Mouse (Mus musculus): ENCODE results near the gene Olfr490. TPM values are rescaled to one million over a fixed set of nuclear protein-coding genes. Genes with fewer than 3 reads are reported as not detected.

Olfr490 gene
- total RNA-seq (2021) = not detected
- long read RNA-seq, experiment 1 = 0 reads
- long read RNA-seq, experiment 2 = 0 reads

DNA sequence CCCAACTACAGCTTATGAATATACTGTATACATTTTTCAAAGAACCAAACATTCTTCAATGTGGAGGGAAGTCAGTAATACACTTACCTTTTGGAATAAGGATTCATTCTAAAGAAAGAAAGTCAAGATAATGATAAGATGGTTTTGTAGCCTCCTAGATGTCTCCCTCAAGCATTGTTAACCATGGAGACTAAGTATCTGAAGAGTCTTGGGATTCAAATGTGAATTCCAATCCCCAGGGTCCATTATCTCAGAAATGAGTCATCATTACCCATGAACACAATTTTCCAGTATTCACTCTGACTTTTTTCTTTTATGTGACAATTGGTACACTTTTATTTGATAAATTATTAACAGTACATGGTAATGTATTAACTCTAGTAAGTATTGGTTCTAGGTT, at the start of gene Olfr490:
Olfr490 (minus strand) TSS at position 101 of the 400 bp plus-strand sequence.
- intact Hi-C loops (cut with DNase I; ENCODE audit: low total_unique reads) = no loop called here
- no peak for DNase-seq

DNA sequence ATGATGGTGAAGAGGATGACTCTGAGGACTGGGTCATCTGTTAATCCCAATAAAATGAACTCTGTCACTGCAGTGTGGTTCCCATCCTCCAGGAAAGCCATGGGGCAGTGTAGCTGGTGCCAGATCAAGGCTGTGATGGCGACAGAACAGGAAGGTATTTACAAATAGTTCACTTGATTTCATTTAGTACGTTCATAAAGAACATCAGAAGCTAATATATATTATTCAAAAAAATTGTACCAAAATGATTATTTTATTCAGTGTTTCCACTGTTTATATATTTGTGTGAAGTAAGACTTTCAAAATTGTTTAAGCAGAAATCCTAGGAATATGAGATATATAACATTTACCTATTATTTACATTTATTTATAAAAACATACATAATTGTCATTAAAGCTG, 34.8 kb upstream of the Olfr490 start, which contains the start of gene Olfr492:
Olfr492 (minus strand) TSS at position 101 of the 400 bp plus-strand sequence.
- intact Hi-C loops (cut with DNase I; ENCODE audit: low total_unique reads) = no loop called here
- DNase-seq = no peak

DNA sequence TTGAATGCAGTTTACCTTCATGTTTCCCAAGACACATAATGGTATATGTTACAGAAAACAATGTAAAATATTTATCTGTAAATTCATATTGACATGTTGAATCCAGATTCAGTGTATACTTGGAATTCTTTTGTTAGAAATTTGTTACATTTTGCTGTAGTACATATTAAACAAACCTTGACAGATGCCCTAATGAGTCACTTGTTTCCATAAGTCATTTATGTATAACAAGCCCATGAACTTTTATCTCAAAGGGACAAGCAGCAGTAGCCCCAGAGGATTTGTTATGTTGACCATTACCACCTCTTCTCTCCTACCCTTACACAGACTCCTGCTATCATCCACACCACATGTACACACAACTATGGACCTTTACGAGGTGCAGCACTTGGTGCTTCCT, 24.4 kb upstream of the Olfr490 start, which contains the start of gene Olfr491:
Olfr491 (plus strand) TSS at position 301 of the 400 bp plus-strand sequence.
- intact Hi-C loops (cut with DNase I; ENCODE audit: low total_unique reads) = no loop called here
- DNase-seq = no peak

DNA sequence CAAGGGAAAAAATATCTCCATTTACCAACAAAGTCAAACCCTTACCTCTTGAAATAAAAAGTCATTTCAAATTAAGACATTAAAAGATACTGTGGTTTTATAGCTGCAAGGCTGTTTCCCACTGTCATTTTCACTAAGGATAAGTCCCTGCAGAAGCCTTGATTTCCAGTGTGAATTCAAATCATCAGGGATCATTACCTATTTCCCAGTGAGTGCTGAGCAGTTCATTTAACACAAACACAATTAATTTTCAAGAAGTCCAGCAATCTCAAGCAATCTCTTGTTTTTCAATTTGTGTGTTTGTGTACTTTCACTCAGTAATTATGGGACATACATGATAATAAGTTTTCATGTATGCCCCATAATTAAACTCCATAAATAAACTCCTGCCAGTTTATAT, 30.5 kb downstream of the Olfr490 start, which contains the start of gene Olfr488:
Olfr488 (minus strand) TSS at position 101 of the 400 bp plus-strand sequence.
- no peak for DNase-seq
- intact Hi-C loops (cut with DNase I; ENCODE audit: low total_unique reads) = no loop called here

Other genes starting within 250 kb of the Olfr490 start
- not detected for gene Olfr479, start 238.2 kb downstream of the Olfr490 start, total RNA-seq (2021)
- gene Olfr480, start 221.6 kb downstream of the Olfr490 start, total RNA-seq (2021) = not detected
- not detected for gene Olfr481, start 209.1 kb downstream of the Olfr490 start, total RNA-seq (2021)
- gene Olfr482, start 191.3 kb downstream of the Olfr490 start, total RNA-seq (2021) = 1 to 10 TPM in 1 of 2 experiments, under 1 TPM in 1; 0.76 to 1.1 TPM
- not detected for gene Olfr483, start 188.1 kb downstream of the Olfr490 start, total RNA-seq (2021)
- gene Olfr484, start 161.5 kb downstream of the Olfr490 start, total RNA-seq (2021) = not detected
- gene Olfr485, start 129.1 kb downstream of the Olfr490 start, total RNA-seq (2021) = not detected
- not detected for gene Olfr486, start 116.2 kb downstream of the Olfr490 start, total RNA-seq (2021)
- gene Olfr487, start 74.3 kb downstream of the Olfr490 start, total RNA-seq (2021) = not detected
- gene Olfr488, start 30.6 kb downstream of the Olfr490 start, total RNA-seq (2021) = not detected
- gene Olfr491, start 24.5 kb upstream of the Olfr490 start, total RNA-seq (2021) = not detected
- gene Olfr492, start 34.7 kb upstream of the Olfr490 start, total RNA-seq (2021) = not detected
- gene Olfr493, start 58.0 kb upstream of the Olfr490 start, total RNA-seq (2021) = not detected
- gene Olfr494, start 76.4 kb upstream of the Olfr490 start, total RNA-seq (2021) = not detected
- not detected for gene Olfr495, start 104.2 kb upstream of the Olfr490 start, total RNA-seq (2021)
- not detected for gene Olfr497, start 131.5 kb upstream of the Olfr490 start, total RNA-seq (2021)
- not detected for gene Olfr498, start 176.4 kb upstream of the Olfr490 start, total RNA-seq (2021)
- gene Olfr502, start 236.1 kb upstream of the Olfr490 start, total RNA-seq (2021) = not detected

All from gastrocnemius, postnatal 14 days (tissue).